Mouse (Mus musculus) cerebellum, adult 9-10 months (tissue): ENCODE measurements around the gene Hist2h4.

Source experiments
- DNase-seq: peaks from one replicate; pipeline ENCODE4 v3.0.0; 2022

Hist2h4 gene

DNA sequence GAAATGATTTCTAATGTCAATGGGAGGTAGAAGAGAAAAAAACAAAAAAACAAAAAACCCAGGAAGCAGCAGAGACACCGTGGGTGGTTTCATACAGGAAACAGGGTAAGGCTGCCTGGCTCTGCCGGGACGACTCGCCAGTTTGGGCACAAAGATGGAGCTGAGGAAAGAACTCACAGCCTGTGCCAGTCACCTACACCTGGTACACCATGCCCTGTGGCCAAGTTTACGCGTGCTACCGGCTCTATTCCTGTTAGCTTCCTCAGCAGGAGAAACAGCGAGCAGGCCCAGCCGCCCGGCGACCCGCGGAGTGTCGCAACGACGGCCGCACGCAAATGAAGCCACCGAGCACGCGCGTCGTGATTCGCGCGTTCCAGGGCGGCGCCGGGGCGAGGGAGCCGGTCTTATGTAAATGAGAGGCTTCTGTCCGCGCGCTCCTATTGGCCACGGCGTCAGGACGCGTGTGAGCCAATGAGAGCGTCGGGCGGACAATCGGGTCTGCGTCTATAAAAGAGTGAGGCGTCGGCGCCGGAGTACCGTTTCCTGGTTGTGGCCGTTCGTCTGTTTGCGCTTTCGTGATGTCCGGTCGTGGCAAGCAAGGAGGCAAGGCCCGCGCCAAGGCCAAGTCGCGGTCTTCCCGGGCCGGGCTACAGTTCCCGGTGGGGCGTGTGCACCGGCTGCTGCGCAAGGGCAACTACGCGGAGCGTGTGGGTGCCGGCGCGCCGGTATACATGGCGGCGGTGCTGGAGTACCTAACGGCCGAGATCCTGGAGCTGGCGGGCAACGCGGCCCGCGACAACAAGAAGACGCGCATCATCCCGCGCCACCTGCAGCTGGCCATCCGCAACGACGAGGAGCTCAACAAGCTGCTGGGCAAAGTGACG, 17.9 kb downstream of the Hist2h4 start, which contains the start of gene Hist2h2aa1:
Gene Hist2h2aa1 (plus strand): TSS at position 495 of the 884 bp plus-strand sequence.
- DNase-seq = peak; percentile 92

DNA sequence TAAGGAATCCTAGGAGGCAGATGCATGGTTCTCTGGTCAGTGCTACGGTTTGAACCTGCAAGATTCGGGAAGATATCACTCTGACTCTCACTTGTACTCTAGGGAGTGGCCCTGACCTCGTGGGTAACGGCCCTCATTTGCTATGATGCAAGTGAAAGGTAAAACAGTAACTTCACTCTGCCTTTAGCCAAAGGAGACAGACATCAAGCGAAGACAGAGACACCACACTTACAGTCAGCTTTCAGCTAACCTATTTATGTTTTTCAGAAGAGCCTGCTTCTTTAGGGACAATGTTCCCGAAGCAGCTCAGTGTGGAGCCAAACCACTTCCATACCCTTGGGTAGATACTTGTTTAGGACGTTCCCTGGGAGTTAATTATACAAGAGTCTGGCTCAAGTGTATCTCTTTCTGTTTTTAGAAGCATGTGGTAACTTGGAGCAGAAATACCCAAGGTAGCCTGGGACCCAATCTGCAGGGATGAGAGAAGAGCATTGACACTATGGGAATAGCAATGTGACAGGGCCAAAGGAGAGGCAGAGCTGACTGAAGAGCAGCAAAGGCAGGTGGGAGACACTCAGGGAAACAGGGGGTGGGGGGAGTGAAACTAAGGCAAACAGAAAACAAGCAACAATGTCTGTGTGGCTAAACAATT, 19.1 kb downstream of the Hist2h4 start:
- no peak for DNase-seq

DNA sequence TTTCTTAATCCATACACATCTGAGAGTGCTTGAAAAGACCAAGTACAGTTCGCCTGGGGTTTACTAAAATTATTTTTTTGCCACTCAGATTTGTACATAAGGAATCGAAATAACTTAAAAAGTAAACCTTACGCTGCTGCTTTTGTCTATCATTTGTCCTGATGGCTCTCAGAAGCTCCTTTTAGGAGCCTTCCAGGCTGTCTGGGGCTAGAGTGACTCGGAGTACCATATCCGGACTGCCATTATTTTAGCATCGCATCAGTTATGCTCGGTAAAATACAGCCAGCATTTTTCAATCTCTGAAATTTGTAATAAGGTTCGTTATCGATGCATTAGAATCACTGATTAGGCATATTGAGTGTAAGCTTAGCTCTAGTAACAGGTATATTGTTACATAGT, 22.3 kb downstream of the Hist2h4 start:
- no peak for DNase-seq

- DNase-seq = peak; percentile 96
Measured at GRCm38 (mm10) chr3:96239949-96240798, 22.9 kb downstream of the Hist2h4 start, which contains the start of gene Hist2h2aa2. TSS of gene Hist2h2aa2 (minus strand) at chr3:96240276.

DNA sequence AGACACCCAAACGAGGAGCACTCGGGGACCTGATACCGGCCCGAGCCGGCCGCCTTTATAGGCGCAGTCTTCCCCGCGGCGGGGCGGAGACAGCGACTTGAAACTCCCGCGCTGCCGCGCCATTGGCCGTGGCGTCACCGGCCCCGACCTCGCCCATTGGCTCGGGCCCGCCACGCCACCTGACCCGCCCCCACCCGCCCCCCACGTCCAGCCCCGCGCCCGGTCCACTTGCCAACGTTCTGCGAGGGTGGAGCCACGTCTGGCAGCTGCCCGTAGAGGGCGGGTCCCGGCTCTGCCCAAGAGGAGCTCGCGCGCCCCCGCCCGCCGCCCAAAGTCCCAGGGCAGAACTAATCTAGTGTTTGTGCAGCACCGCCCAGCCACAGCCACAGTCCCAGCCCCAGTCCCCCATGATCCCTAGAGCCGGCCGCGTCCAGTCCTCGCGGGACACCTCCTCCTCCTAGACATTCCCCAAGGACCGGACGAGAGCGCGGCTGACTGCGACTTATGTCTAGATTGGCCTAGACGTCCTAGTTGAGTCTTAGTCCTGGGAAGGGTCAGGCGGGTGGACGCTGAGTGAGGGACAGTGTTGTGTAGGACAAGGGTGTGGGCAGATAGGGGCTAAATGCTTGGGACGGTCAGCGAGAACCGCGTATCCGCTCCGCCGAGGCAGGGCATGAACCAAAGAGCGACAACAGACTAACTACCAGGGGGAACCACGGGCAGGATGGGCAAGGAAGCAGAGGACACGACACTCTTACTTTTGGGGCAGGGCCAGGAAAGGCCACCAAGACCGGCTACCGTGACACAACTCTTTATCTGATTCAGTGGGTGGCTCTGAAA, 23.9 kb downstream of the Hist2h4 start, which contains the start of gene Hist2h3c2:
Gene Hist2h3c2 (minus strand): TSS at position 174 of the 840 bp plus-strand sequence.
- DNase-seq = peak; percentile 68

- no peak for DNase-seq
Measured at GRCm38 (mm10) chr3:96237904-96238511, 25.1 kb downstream of the Hist2h4 start.

- DNase-seq = no peak
Measured at GRCm38 (mm10) chr3:96237335-96237903, 25.7 kb downstream of the Hist2h4 start.

GRCm38 (mm10) chr3:96236834-96237334, 26.2 kb downstream of the Hist2h4 start:
- DNase-seq = no peak

DNA sequence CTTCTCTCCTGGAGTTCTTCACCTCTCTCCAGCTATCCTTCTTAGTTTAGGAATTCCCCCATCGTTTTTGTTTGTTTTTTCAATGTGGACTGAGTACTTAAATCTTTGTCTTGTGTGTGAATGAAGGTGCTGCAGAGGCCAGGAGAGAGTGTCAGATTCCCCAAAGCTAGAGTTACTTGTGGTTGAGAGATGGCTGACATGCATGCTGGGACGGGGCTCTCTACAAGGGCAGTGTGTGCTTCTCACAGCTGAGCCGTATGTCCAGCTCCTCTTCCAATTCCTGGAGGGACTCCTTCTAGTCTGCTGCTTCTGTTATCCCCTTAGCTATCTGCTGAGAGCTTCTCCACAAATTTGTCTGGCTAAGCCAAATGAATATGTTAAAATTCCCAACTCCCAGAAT, 27.3 kb downstream of the Hist2h4 start:
- DNase-seq = no peak

GRCm38 (mm10) chr3:96234914-96235313, 28.2 kb downstream of the Hist2h4 start:
- no peak for DNase-seq

- no peak for DNase-seq
Measured at GRCm38 (mm10) chr3:96231758-96232120, 31.4 kb downstream of the Hist2h4 start.

DNA sequence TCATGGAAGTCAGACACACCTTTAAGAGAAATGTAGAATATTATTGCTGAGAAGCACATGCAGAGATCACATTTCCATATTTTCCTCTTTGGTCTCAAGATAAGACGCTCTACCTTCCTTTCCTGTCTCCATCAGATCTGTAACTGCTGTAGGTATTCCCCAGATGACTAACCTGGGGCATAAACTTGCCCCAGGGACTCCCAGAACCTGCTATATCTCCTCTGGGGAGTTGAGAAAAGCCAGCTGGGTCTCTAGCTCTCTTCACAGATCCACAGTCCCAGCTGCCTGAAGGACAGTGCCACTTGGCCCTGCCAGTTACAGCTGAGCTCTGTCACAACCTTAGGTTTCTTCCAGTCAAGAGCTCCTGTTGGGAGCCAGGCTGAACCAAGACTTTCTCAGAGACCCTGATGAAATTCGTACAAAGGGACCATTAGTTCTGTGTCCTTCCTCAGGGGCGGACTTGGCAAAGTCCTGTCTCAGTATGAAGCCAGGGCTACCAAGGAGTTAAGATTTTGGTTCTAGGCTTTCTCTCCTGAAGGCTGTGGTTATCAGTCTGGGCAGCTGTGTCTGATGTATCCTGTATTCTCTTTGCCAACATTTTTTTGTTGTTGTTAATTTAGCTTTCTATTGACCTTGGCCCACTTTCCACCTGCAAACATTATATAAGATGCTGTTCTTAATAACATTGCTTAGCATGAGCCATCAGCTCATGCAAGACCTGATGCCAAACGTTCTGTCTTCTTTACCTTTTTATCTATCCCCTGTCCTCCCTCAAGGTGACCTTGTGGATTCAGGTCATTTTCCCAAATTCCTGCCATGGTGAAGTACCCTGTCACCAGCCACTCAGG, 32.0 kb downstream of the Hist2h4 start:
- no peak for DNase-seq

DNA sequence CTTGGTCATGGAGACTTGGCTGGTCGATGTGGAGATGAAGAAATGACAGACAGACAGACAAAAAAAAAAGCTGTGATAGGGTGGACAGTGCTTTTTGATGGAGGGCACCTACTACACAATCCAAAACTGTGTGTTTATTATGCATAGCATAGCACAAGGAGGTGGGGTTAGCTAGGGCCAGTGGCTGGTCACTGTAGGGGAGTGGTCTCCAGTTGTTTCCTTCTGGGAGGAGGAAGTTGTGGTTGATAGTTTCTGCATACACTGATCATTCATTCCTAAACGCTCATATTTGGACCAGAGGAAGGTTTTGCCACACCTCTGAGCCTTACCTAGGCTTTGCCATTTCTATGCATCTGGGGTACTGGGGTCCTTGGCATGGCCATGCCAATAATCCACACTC, 32.7 kb downstream of the Hist2h4 start:
- no peak for DNase-seq

DNA sequence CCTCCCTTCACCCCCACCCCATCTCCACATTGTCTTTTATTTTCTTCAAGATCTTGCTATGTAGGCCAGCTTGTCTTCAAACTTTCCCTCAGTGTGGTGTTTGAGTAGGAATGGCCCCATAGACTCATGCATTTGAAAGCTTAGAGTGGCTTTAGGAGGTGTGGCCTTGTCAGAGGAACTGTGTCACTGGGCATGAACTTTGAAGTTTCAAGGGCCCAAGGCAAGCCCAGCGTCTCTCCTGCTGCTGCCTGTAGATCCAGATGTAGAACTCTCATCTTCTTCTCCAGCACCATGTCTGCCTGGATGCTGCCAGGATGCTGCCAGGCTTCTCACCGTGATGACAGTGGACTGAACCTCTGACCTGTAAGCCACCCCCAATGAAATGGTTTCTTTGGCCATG, 34.3 kb downstream of the Hist2h4 start:
- DNase-seq = no peak

DNA sequence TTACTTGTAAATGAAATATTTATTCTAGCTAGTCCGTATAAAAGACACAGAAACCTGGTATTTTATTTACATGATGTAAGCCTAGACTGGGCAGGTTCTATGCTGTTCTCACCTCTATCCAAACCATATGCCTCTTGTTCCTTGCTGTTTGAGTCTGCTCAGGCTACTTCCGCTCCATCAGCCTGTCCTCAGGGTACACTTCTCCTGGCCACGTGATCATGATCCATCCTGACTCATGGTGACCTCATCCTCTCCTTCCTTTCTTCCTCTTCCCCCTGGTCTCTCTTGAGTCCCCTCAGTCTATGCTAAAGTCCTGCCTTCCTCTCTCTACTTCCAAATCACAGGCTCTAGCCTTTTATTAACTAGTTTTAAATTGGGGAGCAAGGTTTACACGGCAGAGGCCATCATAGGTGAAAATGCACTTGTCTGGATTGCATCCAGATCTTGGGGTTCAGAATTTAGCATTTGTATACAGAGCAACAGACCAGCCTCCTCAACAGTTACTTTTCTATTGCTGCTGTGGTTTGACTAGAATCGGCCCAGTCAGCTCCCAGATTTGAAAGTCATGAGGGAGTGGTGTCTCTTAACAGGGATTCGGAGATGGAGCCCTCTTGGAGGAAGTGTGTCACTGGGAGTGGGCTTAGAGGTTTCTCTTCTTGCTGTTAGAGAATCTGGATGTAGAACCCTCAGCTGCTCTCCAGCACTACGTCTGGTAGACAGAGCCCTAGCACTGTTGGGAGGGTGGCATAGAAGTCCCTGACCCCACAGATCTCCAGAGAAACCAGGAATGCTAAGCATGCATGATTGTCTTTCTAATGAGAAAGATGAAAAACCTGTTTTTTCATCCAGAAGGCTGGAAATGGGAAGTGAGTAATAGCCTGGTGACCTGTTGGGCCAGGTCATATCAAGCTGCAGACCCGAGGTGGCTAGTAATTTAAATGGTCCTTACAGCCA, 36.1 kb downstream of the Hist2h4 start:
- DNase-seq = peak; percentile 12

DNA sequence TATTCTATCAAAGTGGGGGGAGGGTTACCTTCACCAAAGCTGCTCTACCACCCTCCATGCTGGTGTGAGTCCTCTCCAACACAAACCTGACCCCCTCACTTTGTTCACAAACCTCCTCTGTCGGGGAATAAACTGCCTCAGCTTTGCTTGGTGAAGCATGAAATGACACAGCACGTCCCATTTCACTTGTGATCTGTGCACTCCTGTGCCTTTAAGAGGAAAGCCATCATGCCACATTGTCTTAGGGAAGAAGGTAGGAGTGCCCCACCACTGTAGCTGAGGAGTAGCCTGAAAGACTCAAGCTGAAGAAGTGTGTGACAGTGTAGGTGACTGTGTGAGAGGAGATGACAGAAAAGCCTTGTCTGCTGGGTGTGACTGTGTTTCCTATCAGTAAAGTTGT, 37.7 kb downstream of the Hist2h4 start:
- peak; percentile 18 for DNase-seq

GRCm38 (mm10) chr3:96222774-96223173, 40.3 kb downstream of the Hist2h4 start:
- DNase-seq = peak; percentile 59

- DNase-seq = no peak
Measured at GRCm38 (mm10) chr3:96221640-96222038, 41.5 kb downstream of the Hist2h4 start.
